Mouse (Mus musculus): Measurements from ENCODE around the gene Stxbp4. TPM values are rescaled to one million over a fixed set of nuclear protein-coding genes. Genes with fewer than 3 reads are reported as not detected.

Gene Stxbp4
- polyA plus RNA-seq, 1 experiment from 2014 or later: 17.9 TPM

- 77% methylated on average over 2 of the region's 2 CpGs for WGBS
- Histone ChIP-seq H3K4me2 (ENCODE audit: low read depth, low read length) (no peak overlapping the region), H3K27ac (replicated peaks; ENCODE audit: low read depth, low read length) (no peak overlapping the region), H3K27me3 (replicated peaks; ENCODE audit: control insufficient read depth, insufficient read depth, low read length) (no peaks in the 10 kb centered on the region), H3K9ac (ENCODE audit: low read depth, low read length) (no peak overlapping the region), H3K4me3 (ENCODE audit: low read depth, low read length) (no peak overlapping the region), H3K9me3 (ENCODE audit: control insufficient read depth, low read length) (no peaks in the 10 kb centered on the region), H3K4me1 (ENCODE audit: control insufficient read depth, insufficient read depth, low read length) (no peaks in the 10 kb centered on the region), H3K36me3 (ENCODE audit: control insufficient read depth, insufficient read depth, low read length) (no peaks in the 10 kb centered on the region)
- DNase-seq (ENCODE audit: low spot score): no peak
- no peak for ATAC-seq (ENCODE audit: low read depth)
Measured at GRCm38 (mm10) chr11:90442462-90442861, 195.4 kb downstream of the Stxbp4 start.

- Histone ChIP-seq H3K4me1 (ENCODE audit: control insufficient read depth, insufficient read depth, low read length) (no peaks in the 10 kb centered on the region), H3K27me3 (replicated peaks; ENCODE audit: control insufficient read depth, insufficient read depth, low read length) (no peaks in the 10 kb centered on the region)
- 82% methylated on average over 3 of the region's 3 CpGs for WGBS
Measured at GRCm38 (mm10) chr11:90440851-90441250, 197.0 kb downstream of the Stxbp4 start.

GRCm38 (mm10) chr11:90438768-90439167 is 199.1 kb downstream of the Stxbp4 start:
- H3K9ac ChIP-seq (ENCODE audit: low read depth, low read length): no peak overlapping the region
- H3K9me3 ChIP-seq (ENCODE audit: control insufficient read depth, low read length): no peaks in the 10 kb centered on the region
- H3K4me3 ChIP-seq (ENCODE audit: low read depth, low read length): no peak overlapping the region
- no peaks in the 10 kb centered on the region for H3K27me3 ChIP-seq (replicated peaks; ENCODE audit: control insufficient read depth, insufficient read depth, low read length)
- no peaks in the 10 kb centered on the region for H3K36me3 ChIP-seq (ENCODE audit: control insufficient read depth, insufficient read depth, low read length)
- no peak overlapping the region for H3K27ac ChIP-seq (replicated peaks; ENCODE audit: low read depth, low read length)
- H3K4me2 ChIP-seq (ENCODE audit: low read depth, low read length): no peak overlapping the region
- no peaks in the 10 kb centered on the region for H3K4me1 ChIP-seq (ENCODE audit: control insufficient read depth, insufficient read depth, low read length)
- 70% methylated on average over 5 of the region's 5 CpGs for WGBS
- no peak for DNase-seq (ENCODE audit: low spot score)
- ATAC-seq (ENCODE audit: low read depth): no peak

More at GRCm38 (mm10) chr11:90440851-90441250, 197.0 kb downstream of the Stxbp4 start:
- H3K9ac ChIP-seq (ENCODE audit: low read depth, low read length): no peak overlapping the region
- H3K4me3 ChIP-seq (ENCODE audit: low read depth, low read length): no peak overlapping the region
- H3K27ac ChIP-seq (replicated peaks; ENCODE audit: low read depth, low read length): no peak overlapping the region
- no peaks in the 10 kb centered on the region for H3K9me3 ChIP-seq (ENCODE audit: control insufficient read depth, low read length)
- H3K36me3 ChIP-seq (ENCODE audit: control insufficient read depth, insufficient read depth, low read length): no peaks in the 10 kb centered on the region
- no peak overlapping the region for H3K4me2 ChIP-seq (ENCODE audit: low read depth, low read length)
- ATAC-seq (ENCODE audit: low read depth): no peak
- DNase-seq (ENCODE audit: low spot score): no peak

Other genes with a start within 250 kb of the Stxbp4 start
- gene Hlf, start 247.2 kb downstream of the Stxbp4 start, polyA plus RNA-seq (2014; fragmentation: Nextera tagmentation; extraction: Ambion mirVana): 5.1 and 6.2 TPM in 2 replicates
- 22.8 and 23.3 TPM in 2 replicates for gene Cox11, start 89 bp upstream of the Stxbp4 start, polyA plus RNA-seq (2014; fragmentation: Nextera tagmentation; extraction: Ambion mirVana)
- gene Tom1l1, start 50.3 kb upstream of the Stxbp4 start, polyA plus RNA-seq (2014; fragmentation: Nextera tagmentation; extraction: Ambion mirVana): 28.8 and 34.4 TPM in 2 replicates

Measured in embryonic facial prominence, embryonic 14.5 days (tissue).